Mouse (Mus musculus) kidney, embryonic 15.5 days (tissue): ENCODE data around the gene Fam131a. TPM values are rescaled to one million over a fixed set of nuclear protein-coding genes. Genes with fewer than 3 reads are reported as not detected.

Experiments used
- ATAC-seq: fragments of 200-750 bp; cut with Nextera tagmentation; replicated peaks from 2 replicates; pipeline ENCODE4 v1.8.0; 2017; ENCODE audit warnings: moderate TSS enrichment; ENCODE audit not compliant: low FRiP score
- H3K27ac ChIP-seq: fragments of 300-500 bp; sonication (generic); 2 replicates; pipeline ENCODE4 v1.5.1; 2015; ENCODE audit warnings: mild to moderate bottlenecking, inconsistent platforms
- H3K27me3 ChIP-seq: fragments of 300-500 bp; sonication (generic); 2 replicates; pipeline ENCODE4 v1.6.1; 2015; ENCODE audit warnings: inconsistent platforms
- H3K36me3 ChIP-seq: fragments of 300-500 bp; sonication (generic); 2 replicates; pipeline ENCODE4 v1.6.1; 2015; ENCODE audit warnings: inconsistent platforms
- H3K4me1 ChIP-seq: fragments of 300-500 bp; sonication (generic); 2 replicates; pipeline ENCODE4 v1.6.1; 2015; ENCODE audit warnings: inconsistent platforms
- H3K4me2 ChIP-seq: fragments of 300-500 bp; sonication (generic); 2 replicates; pipeline ENCODE4 v1.6.1; 2015; ENCODE audit warnings: moderate library complexity, mild to moderate bottlenecking, inconsistent platforms
- H3K4me3 ChIP-seq: fragments of 300-500 bp; sonication (generic); replicated peaks from 2 replicates; pipeline ENCODE4 v1.5.1; 2015; ENCODE audit warnings: mild to moderate bottlenecking, inconsistent platforms
- H3K9ac ChIP-seq: fragments of 300-500 bp; sonication (generic); 2 replicates; pipeline ENCODE4 v1.6.1; 2015; ENCODE audit warnings: mild to moderate bottlenecking, inconsistent platforms
- H3K9me3 ChIP-seq: fragments of 300-500 bp; sonication (generic); replicated peaks from 2 replicates; pipeline ENCODE4 v1.6.1; 2016; ENCODE audit warnings: inconsistent platforms
- WGBS: fragments of 180-500 bp; shearing (Covaris S2); methylation state at CpG from one replicate; pipeline ENCODE4 v1.1.7; 2015; ENCODE audit warnings: mixed read lengths; 5-methylcytosine and 5-hydroxymethylcytosine counted together
- polyA plus RNA-seq: library from polyadenylated mRNA; unstranded; fragments of >200 nt; fragmentation: Nextera tagmentation; extraction: Ambion mirVana; gene quantifications from 2 replicates; pipeline ENCODE4 v1.2.1, GENCODE M21; 2015

Fam131a gene
- polyA plus RNA-seq, 1 experiment from 2014 or later, result 6.7 TPM

DNA sequence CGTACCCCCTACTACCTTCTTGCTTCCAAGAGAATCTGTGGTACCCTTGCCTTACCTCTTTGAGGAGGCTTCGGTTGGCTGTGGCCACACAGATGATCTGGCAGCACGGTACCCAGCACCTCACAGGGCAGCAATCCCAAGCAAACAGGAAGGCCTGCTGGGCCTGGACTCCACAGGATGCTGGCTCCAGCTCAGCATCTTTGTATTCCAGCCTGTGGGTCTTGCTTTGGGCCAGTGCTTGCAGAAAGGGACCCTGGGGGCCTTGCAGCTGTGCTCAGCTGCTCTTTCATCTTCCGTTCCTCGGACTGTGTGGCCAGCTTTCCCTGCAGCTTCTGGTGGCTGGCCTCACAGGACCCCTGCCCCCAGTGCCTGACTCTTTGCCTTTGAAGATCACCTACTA, 7.0 kb downstream of the Fam131a start:
- H3K9me3 ChIP-seq, result no peaks in the 10 kb centered on the region
- no peak for ATAC-seq
- no peak overlapping the region for H3K9ac ChIP-seq
- WGBS, result 47% methylated on average over 5 of the region's 5 CpGs
- no peak overlapping the region for H3K4me3 ChIP-seq
- H3K4me1 ChIP-seq, result peaks cover 41% of the 10 kb centered on the region
- peaks cover 22% of the 10 kb centered on the region for H3K36me3 ChIP-seq
- no peak overlapping the region for H3K27ac ChIP-seq
- H3K4me2 ChIP-seq, result no peak overlapping the region
- H3K27me3 ChIP-seq, result peaks cover 4% of the 10 kb centered on the region; the same call in 1 of the 2 replicates

DNA sequence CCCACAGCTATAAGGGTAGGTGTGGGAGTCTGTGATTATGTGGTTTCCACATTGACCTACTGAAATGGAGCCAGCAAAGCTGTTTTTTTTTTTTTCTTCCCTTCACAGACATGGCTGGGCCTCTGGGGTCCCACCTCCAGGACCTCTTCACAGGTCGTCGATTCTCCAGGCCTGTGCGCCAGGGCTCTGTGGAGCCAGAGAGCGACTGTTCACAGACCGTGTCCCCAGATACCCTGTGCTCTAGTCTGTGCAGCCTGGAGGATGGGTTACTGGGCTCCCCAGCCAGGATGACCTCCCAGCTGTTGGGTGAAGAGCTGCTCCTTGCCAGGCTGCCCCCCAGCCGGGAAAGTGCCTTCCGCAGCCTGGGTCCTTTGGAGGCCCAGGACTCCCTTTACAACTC, 8.3 kb downstream of the Fam131a start:
- Histone ChIP-seq H3K4me2 (no peak overlapping the region), H3K4me1 (peaks cover 29% of the 10 kb centered on the region), H3K27ac (peak overlapping the region; percentile 90), H3K36me3 (peaks cover 33% of the 10 kb centered on the region), H3K4me3 (no peak overlapping the region), H3K9ac (no peak overlapping the region), H3K9me3 (no peaks in the 10 kb centered on the region), H3K27me3 (peaks cover 1% of the 10 kb centered on the region; the same call in 1 of the 2 replicates)
- peak; percentile 76 for ATAC-seq
- WGBS, result 25% methylated on average over 7 of the region's 7 CpGs

DNA sequence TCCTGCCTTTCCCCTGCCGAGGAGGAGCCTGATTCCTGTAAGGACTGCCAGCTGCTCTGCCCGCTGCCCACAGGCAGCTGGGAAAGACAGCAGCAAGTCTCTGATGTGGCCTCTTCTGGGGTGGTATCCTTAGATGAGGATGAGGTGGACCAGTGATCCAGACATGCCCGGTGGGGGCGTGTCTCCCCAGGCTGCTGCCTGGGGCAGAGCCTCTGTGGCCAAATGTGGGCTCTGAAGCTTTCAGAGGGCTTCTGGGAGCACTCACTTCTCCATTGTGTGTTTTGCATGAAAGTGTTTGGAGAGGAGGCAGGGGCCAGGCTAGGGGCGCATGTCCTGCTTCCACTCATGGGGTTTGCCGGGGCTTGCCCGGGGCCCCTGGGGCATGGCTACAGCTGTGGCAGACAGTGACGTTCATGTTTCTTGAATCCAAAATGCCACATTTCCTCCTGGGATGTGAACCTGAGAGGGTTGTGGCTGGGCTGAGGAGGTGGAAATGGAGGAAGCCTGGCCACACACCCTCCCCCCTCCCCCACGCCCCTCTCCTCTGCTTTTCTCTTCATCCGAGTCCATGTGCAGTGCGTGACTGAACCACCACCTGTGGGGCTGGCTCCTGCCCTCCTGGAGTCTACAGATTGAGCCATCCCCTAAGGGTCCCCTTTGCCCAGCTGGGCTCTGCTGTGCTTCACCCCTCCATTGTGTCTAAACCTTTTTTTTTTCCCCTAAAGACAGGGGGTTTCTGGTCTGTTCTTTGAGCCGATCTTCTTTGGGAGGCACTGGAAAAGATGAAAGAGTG, 8.9 kb downstream of the Fam131a start:
- H3K4me1 ChIP-seq, result peaks cover 25% of the 10 kb centered on the region
- 0 out of 2 replicates have a peak overlapping the region, but pooled peaks have one; percentile 31 for H3K9ac ChIP-seq
- no peak overlapping the region for H3K4me3 ChIP-seq
- peak overlapping the region; percentile 33 for H3K4me2 ChIP-seq
- H3K36me3 ChIP-seq, result peaks cover 39% of the 10 kb centered on the region
- peak overlapping the region; percentile 90 for H3K27ac ChIP-seq
- H3K27me3 ChIP-seq, result no peaks in the 10 kb centered on the region
- no peaks in the 10 kb centered on the region for H3K9me3 ChIP-seq
- 21% methylated on average over 12 of the region's 12 CpGs for WGBS
- ATAC-seq, result peak; percentile 44

DNA sequence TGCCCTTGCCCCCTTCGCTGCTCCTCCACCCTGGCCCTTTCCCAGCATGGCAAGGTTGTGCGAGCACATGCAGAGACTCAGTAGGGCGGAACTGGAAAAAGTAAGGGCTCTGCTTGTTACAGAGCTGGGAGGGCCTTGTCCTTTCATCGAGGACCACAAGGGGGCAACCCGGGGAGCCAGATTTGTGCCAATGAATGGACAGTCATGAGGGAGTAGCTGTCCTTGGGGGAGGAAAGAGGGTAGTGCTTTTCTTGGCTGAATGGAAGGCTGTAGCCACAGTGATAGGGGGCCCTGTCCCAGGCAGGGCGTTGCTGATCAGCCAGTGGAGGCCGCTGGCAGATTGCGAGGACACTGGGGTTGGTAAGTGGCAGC, 9.5 kb downstream of the Fam131a start:
- Histone ChIP-seq H3K36me3 (peaks cover 45% of the 10 kb centered on the region), H3K4me2 (peak overlapping the region; percentile 33), H3K4me1 (peaks cover 25% of the 10 kb centered on the region), H3K9ac (0 out of 2 replicates have a peak overlapping the region, but pooled peaks have one; percentile 31), H3K4me3 (no peak overlapping the region), H3K27ac (peak overlapping the region; percentile 90), H3K9me3 (no peaks in the 10 kb centered on the region), H3K27me3 (no peaks in the 10 kb centered on the region)
- WGBS, result 8% methylated on average over 8 of the region's 8 CpGs
- peak; percentile 76 for ATAC-seq

DNA sequence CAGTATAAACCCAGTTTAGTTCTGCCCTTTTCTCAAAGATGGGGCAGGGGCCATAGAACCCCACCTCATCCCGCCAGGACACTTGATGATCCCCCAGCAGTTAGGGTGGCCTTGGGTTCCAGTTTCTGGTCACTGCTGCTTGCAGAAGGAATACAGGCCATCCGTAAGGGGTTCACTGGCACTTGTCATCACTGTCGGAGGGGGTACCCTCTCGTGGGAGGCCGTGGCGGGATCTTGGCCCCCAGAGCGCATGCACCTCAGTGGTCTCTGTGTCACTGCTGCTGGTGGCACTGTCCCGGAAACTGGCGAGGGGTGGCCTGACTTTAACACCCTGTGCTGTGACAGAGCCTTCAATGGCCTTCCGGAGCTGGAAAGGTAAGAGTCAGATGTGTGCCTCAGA, 10.0 kb downstream of the Fam131a start:
- ATAC-seq, result no peak

DNA sequence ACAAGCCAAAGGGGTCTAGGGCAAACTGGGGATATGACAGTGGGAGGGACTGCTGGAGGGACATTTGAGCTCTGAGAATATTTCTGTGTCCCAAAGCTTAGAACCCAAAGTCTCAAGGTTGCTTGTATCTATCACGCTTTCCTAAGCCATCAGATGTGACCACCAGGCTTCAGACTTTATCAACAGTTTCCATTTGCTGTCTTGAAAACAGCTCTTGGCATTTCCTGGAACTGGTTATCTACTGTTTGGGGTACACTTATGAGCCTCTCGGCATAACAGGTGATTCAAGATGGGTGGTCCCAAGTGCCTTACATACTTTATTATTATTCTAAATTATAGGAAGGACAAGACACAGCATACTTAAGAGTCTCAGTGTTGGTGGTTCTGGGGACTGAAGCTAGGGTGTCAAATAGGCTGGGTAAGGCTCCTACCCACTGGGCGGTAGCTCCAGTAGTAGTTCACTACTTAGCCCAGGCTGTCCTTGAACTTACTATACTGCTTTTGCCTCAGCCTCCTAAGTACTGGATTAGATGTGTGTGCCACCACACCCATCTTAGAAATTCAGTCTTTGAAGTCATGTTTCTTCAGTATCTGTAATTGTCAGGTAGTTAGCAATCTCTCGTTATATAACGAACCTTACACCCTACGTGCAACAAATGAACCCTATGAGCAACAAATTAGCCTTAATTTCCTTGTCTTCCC, 10.8 kb downstream of the Fam131a start:
- Histone ChIP-seq H3K36me3 (peaks cover 57% of the 10 kb centered on the region), H3K27me3 (no peaks in the 10 kb centered on the region), H3K9ac (no peak overlapping the region), H3K4me1 (peaks cover 25% of the 10 kb centered on the region), H3K27ac (no peak overlapping the region), H3K4me2 (no peak overlapping the region), H3K9me3 (no peaks in the 10 kb centered on the region), H3K4me3 (no peak overlapping the region)
- ATAC-seq, result no peak
- 89% methylated on average over 6 of the region's 6 CpGs for WGBS

More for the DNA sequence above, 10.0 kb downstream of the Fam131a start:
- Histone ChIP-seq H3K27ac (no peak overlapping the region), H3K9me3 (no peaks in the 10 kb centered on the region), H3K4me2 (no peak overlapping the region), H3K36me3 (peaks cover 51% of the 10 kb centered on the region), H3K9ac (0 out of 2 replicates have a peak overlapping the region, but pooled peaks have one; percentile 10), H3K4me1 (peaks cover 25% of the 10 kb centered on the region), H3K27me3 (no peaks in the 10 kb centered on the region), H3K4me3 (no peak overlapping the region)
- WGBS, result 88% methylated on average over 10 of the region's 10 CpGs

DNA sequence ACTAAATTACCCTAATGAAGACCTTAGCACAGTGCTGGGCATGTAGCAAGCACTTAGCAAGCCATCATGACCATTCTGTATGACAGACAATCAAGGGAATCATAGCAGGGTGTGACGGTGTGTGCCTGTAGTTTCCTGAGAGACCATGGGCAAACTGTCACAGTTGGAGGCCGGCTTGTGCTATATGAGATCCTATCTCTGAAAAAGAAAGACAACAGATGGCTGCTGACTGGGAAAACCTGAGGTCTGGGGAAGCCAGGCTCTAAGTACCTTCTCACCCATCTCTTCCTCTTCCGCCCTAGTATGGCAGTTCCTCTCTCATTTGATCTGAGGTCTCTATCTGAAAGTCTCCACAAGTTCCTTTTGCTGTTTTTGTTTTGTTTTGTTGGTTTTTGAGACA, 12.7 kb downstream of the Fam131a start:
- H3K4me3 ChIP-seq, result no peak overlapping the region
- ATAC-seq, result no peak

DNA sequence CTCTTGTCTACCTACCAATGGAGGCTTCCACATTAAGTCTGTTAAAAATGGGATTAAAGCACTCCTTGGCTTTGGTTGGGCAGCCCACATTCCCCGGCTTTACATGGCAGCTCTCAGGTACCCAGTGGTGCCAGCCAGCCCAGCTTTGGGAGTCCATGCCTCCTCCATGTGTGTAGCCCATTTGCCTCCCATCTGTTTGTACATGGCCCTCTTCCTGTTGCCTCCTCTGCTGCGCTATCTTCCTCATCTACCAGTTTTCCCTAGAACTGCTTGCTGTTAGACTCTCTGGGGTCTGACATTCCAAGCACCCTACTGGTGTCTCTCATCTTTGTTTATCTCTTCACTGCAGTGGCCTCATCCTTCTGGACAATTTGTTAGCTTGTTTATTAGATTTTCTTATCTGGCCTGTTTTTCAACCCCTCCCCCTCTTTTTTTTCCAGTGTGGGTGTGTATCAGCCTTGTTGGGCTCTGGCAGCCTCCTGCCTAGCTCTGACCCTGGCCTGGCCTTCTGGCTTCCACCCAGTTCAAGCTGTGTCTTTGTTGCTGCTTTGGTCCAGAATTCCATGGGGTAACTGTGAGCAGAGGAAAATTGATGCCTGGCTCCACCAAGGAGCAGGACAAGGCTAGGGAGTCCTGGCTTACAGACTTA, 13.5 kb downstream of the Fam131a start:
- peaks cover 68% of the 10 kb centered on the region for H3K36me3 ChIP-seq
- no peak overlapping the region for H3K27ac ChIP-seq
- H3K9me3 ChIP-seq, result no peaks in the 10 kb centered on the region
- no peak overlapping the region for H3K9ac ChIP-seq
- 91% methylated on average over 2 of the region's 2 CpGs for WGBS
- ATAC-seq, result no peak
- H3K4me3 ChIP-seq, result no peak overlapping the region
- H3K27me3 ChIP-seq, result no peaks in the 10 kb centered on the region
- H3K4me1 ChIP-seq, result peaks cover 16% of the 10 kb centered on the region
- H3K4me2 ChIP-seq, result no peak overlapping the region

More for the DNA sequence above, 12.7 kb downstream of the Fam131a start:
- Histone ChIP-seq H3K27ac (no peak overlapping the region), H3K4me2 (no peak overlapping the region), H3K9ac (no peak overlapping the region), H3K4me1 (peaks cover 20% of the 10 kb centered on the region), H3K27me3 (no peaks in the 10 kb centered on the region), H3K9me3 (no peaks in the 10 kb centered on the region), H3K36me3 (peaks cover 61% of the 10 kb centered on the region)
- WGBS, result 85% methylated on average over 3 of the region's 3 CpGs

DNA sequence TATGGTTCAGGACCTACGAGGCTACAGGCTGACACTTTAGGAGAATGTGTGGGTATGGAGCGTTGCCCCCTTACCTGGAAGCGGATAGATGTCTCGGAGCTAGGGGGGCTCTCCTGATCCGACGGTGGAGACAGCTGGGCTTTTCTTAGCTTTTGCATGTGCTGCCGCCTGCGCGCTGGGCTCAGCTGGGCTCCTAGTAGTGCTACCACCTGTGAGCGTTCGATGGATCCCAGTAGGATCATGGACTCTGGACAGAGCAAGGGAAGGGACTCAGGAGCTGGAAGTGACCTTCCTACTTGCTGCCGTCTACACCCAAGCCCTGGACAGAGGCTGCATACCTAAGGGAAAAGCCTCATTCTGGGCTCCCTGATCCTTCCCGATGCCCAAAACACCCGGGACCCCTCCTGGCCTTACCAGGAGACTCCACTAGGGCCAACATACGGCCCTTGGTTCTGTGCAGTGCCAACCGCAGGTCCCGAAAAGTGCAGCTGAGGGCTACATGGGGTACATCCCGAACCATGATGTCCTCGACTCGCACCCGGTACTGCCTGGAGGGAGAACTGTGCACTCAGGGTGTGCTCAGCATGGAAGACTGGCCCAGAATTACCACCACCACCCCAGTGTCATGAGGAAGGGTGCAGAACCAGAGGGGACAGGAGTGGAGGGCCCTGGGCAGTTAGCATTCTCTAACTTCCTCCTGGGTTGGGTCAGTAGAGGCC, 15.3 kb downstream of the Fam131a start:
- no peaks in the 10 kb centered on the region for H3K27me3 ChIP-seq
- H3K9ac ChIP-seq, result no peak overlapping the region
- H3K27ac ChIP-seq, result no peak overlapping the region
- H3K4me3 ChIP-seq, result no peak overlapping the region
- no peak for ATAC-seq
- 93% methylated on average over 21 of the region's 21 CpGs for WGBS
- H3K36me3 ChIP-seq, result peaks cover 82% of the 10 kb centered on the region
- no peaks in the 10 kb centered on the region for H3K9me3 ChIP-seq
- no peak overlapping the region for H3K4me2 ChIP-seq
- peaks cover 1% of the 10 kb centered on the region; the same call in 1 of the 2 replicates for H3K4me1 ChIP-seq

DNA sequence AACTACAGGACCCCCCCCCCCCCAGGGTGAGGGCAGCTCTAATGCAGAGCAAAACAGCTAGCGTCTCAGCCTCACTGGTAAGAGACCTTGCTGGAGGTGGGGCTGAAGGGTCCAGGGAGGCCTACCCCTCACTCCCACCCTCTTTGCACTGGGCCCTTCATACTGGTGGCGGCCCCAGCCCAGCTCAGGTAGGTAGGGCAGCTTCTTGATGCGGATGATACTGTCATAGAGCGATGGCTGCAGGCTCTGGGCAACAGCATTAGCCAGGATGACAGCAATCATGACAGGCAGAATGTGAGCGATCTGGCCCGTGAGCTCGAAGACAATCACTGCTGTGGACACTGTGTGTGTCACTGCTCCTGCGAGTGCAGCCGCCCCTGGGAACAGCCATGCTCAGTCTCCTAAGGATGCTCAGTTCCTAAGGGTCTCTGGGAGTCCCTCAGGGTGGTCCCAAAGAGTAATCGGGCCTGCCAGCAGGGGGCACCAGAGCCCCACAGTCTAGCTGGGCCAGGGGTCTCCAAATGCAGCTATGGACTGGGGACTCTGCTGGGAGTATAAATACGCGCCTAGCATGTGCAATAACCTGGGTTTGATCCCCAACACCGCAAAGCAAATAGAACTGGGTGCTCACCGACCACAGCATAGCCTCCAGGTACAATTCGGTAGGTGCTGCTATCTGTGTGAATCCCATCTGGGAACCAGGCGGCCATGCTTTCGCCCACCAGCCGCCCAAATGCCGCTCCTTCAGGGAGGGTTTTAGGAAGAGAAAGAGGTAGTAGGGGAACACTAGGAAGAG, 16.1 kb downstream of the Fam131a start:
- H3K4me1 ChIP-seq, result peaks cover 9% of the 10 kb centered on the region
- no peaks in the 10 kb centered on the region for H3K9me3 ChIP-seq
- no peak overlapping the region for H3K9ac ChIP-seq
- 74% methylated on average over 19 of the region's 19 CpGs for WGBS
- H3K4me3 ChIP-seq, result no peak overlapping the region
- H3K36me3 ChIP-seq, result peaks cover 83% of the 10 kb centered on the region
- no peak overlapping the region for H3K27ac ChIP-seq
- ATAC-seq, result peak; percentile 44; the same call in 1 of the 2 replicates
- no peaks in the 10 kb centered on the region for H3K27me3 ChIP-seq
- no peak overlapping the region for H3K4me2 ChIP-seq

DNA sequence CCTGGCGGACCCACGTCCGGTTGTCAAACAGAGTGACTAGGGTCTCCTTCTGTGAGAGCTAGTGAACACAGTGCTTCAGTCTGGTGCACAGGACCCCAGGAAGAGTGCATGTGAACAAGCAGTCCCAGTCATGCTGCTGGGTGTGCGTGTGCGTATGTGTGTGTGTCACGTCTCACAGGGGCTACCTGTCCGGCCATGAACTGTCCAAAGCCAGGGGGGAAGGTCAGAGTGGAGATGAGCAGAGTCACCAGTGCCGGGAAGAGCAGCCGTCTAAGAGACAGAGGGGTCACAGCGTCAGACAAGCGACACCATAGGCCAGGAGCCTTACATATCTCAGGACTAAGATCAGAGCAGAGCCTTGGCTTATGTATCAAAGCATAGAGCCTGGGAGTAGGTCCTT, 17.3 kb downstream of the Fam131a start:
- 93% methylated on average over 11 of the region's 11 CpGs for WGBS
- Histone ChIP-seq H3K36me3 (peaks cover 75% of the 10 kb centered on the region), H3K27ac (no peak overlapping the region), H3K27me3 (no peaks in the 10 kb centered on the region), H3K9ac (no peak overlapping the region), H3K4me3 (no peak overlapping the region), H3K4me2 (no peak overlapping the region), H3K4me1 (peaks cover 20% of the 10 kb centered on the region), H3K9me3 (no peaks in the 10 kb centered on the region)
- no peak for ATAC-seq
